Mouse (Mus musculus) heart, adult 2 months (tissue): ENCODE measurements around the gene Olfr523.

Experiments
- CTCF ChIP-seq: fragments of 200-600 bp; IDR thresholded peaks from 2 replicates; pipeline ENCODE4 v1.8.1; 2022; ENCODE audit warnings: antibody characterized with exemption, mild to moderate bottlenecking, moderate library complexity
- EP300 ChIP-seq: fragments of 200-500 bp; IDR thresholded peaks from 2 replicates; pipeline ENCODE4 v1.6.1; 2011; ENCODE audit warnings: low read depth, low read length, control low read depth; ENCODE audit not compliant: insufficient read depth
- POLR2A ChIP-seq: fragments of 200-500 bp; IDR thresholded peaks from 2 replicates; pipeline ENCODE4 v1.6.1; 2011; ENCODE audit warnings: mild to moderate bottlenecking, low read depth, low read length, control low read depth; ENCODE audit not compliant: insufficient read depth

GRCm38 (mm10) chr7:140208677-140209076 is 35.7 kb downstream of the Olfr523 start:
- no peak for TF ChIP-seq EP300
- TF ChIP-seq CTCF, result no peak
- no peak for TF ChIP-seq POLR2A
